Mouse (Mus musculus) MEL (cell line): Measurements from ENCODE around the gene Sf3b6. TPM values are rescaled to one million over a fixed set of nuclear protein-coding genes. Genes with fewer than 3 reads are reported as not detected.

ENCODE experiments used
- DNase-seq: peaks from one replicate; pipeline ENCODE4 v3.0.0; 2011; ENCODE audit warnings: low read depth, low spot score
- H3K27ac ChIP-seq: 2 replicates; pipeline ENCODE4 v1.5.1; 2012; ENCODE audit warnings: low read depth, mild to moderate bottlenecking, control low read depth, low read length, moderate library complexity; ENCODE audit not compliant: control insufficient read depth
- H3K27me3 ChIP-seq, 2 experiments: fragments of 150-350 bp in 1 of 2; sonication (generic) in 1 of 2; 2 replicates each; pipeline ENCODE4 v1.6.1; 2012; ENCODE audit warnings: low read length in 2 of 2, mild to moderate bottlenecking in 2 of 2, improper control_type of control experiment in 1 of 2, moderate library complexity in 1 of 2; ENCODE audit not compliant: insufficient read depth in 2 of 2, control insufficient read depth in 1 of 2
- H3K36me3 ChIP-seq, 2 experiments: 2 replicates each; pipeline ENCODE4 v1.6.1; 2012 to 2014; ENCODE audit warnings: low read length in 2 of 2, improper control_type of control experiment in 1 of 2, inconsistent platforms in 1 of 2, mild to moderate bottlenecking in 1 of 2; ENCODE audit not compliant: insufficient read depth in 2 of 2, control insufficient read depth in 1 of 2
- H3K4me1 ChIP-seq, 2 experiments: fragments of 150-350 bp in 1 of 2; sonication (generic) in 1 of 2; 2 replicates each; pipeline ENCODE4 v1.6.1; 2012; ENCODE audit warnings: low read length in 2 of 2, improper control_type of control experiment in 1 of 2, mild to moderate bottlenecking in 1 of 2; ENCODE audit not compliant: insufficient read depth in 2 of 2, control insufficient read depth in 1 of 2
- H3K4me3 ChIP-seq, 2 experiments: fragments of 150-350 bp in 1 of 2; sonication (generic) in 1 of 2; 2 replicates each; pipeline ENCODE4 v1.5.1; 2012; ENCODE audit warnings: low read depth in 2 of 2, low read length in 2 of 2, mild to moderate bottlenecking in 2 of 2, moderate library complexity in 2 of 2, control low read depth in 1 of 2, improper control_type of control experiment in 1 of 2; ENCODE audit not compliant: control insufficient read depth in 1 of 2, insufficient read depth in 1 of 2
- H3K79me2 ChIP-seq: 2 replicates; pipeline ENCODE4 v1.6.1; 2012; ENCODE audit warnings: mild to moderate bottlenecking, low read length, moderate library complexity; ENCODE audit not compliant: control insufficient read depth, poor library complexity, insufficient read depth
- H3K9ac ChIP-seq: 2 replicates; pipeline ENCODE4 v1.6.1; 2012; ENCODE audit warnings: low read depth, mild to moderate bottlenecking, control low read depth, low read length, moderate library complexity; ENCODE audit not compliant: control insufficient read depth, poor library complexity, severe bottlenecking
- H3K9me3 ChIP-seq: fragments of 150-350 bp; sonication (generic); replicated peaks from 2 replicates; pipeline ENCODE4 v1.6.1; 2012; ENCODE audit warnings: mild to moderate bottlenecking, low read length, improper control_type of control experiment, moderate library complexity; ENCODE audit not compliant: insufficient read depth
- BHLHE40 ChIP-seq: IDR thresholded peaks from 2 replicates; pipeline ENCODE4 v1.6.1; 2012; ENCODE audit warnings: low read depth, mild to moderate bottlenecking, inconsistent platforms, low read length, improper control_type of control experiment, borderline replicate concordance
- CHD2 ChIP-seq: IDR thresholded peaks from 2 replicates; pipeline ENCODE4 v1.6.1; 2011; ENCODE audit warnings: low read length, improper control_type of control experiment
- CTCF ChIP-seq, 3 experiments: IDR thresholded peaks in 2 of 3; conservative IDR thresholded peaks in 1 of 3; 2 replicates each; pipeline ENCODE4 v1.5.1; 2011 to 2012; ENCODE audit warnings: low read length in 3 of 3, low read depth in 2 of 3, mild to moderate bottlenecking in 2 of 3, improper control_type of control experiment in 1 of 3, inconsistent platforms in 1 of 3, mixed read lengths in 1 of 3, moderate library complexity in 1 of 3; ENCODE audit not compliant: control insufficient read depth in 1 of 3, insufficient read depth in 1 of 3, poor library complexity in 1 of 3, severe bottlenecking in 1 of 3
- ELF1 ChIP-seq: IDR thresholded peaks from 2 replicates; pipeline ENCODE4 v1.6.1; 2014; ENCODE audit warnings: low read depth, mild to moderate bottlenecking, inconsistent platforms, low read length, improper control_type of control experiment, moderate library complexity
- GABPA ChIP-seq: IDR thresholded peaks from 2 replicates; pipeline ENCODE4 v1.6.1; 2012; ENCODE audit warnings: low read depth, mild to moderate bottlenecking, inconsistent platforms, low read length, improper control_type of control experiment, moderate library complexity
- HCFC1 ChIP-seq: IDR thresholded peaks from 2 replicates; pipeline ENCODE4 v1.6.1; 2012; ENCODE audit warnings: low read depth, mild to moderate bottlenecking, inconsistent platforms, low read length, improper control_type of control experiment, moderate library complexity
- JUND ChIP-seq: IDR thresholded peaks from 2 replicates; pipeline ENCODE4 v1.6.1; 2011; ENCODE audit warnings: low read depth, mild to moderate bottlenecking, improper control_type of control experiment, low read length
- MAFK ChIP-seq: IDR thresholded peaks from 2 replicates; pipeline ENCODE4 v1.6.1; 2011; ENCODE audit warnings: low read depth, mild to moderate bottlenecking, low read length, improper control_type of control experiment, borderline replicate concordance
- MAX ChIP-seq: IDR thresholded peaks from 2 replicates; pipeline ENCODE4 v1.6.1; 2011; ENCODE audit warnings: low read length, improper control_type of control experiment
- MAZ ChIP-seq: IDR thresholded peaks from 2 replicates; pipeline ENCODE4 v1.6.1; 2012; ENCODE audit warnings: low read depth, mild to moderate bottlenecking, inconsistent platforms, low read length, improper control_type of control experiment
- MXI1 ChIP-seq: IDR thresholded peaks from 2 replicates; pipeline ENCODE4 v1.6.1; 2011; ENCODE audit warnings: mild to moderate bottlenecking, low read depth, low read length, improper control_type of control experiment
- MYC ChIP-seq: IDR thresholded peaks from 2 replicates; pipeline ENCODE4 v1.6.1; 2011; ENCODE audit warnings: low read depth, mild to moderate bottlenecking, low read length, improper control_type of control experiment, moderate library complexity
- NRF1 ChIP-seq: IDR thresholded peaks from 2 replicates; pipeline ENCODE4 v1.6.1; 2014; ENCODE audit warnings: low read depth, mild to moderate bottlenecking, inconsistent platforms, low read length, improper control_type of control experiment, moderate library complexity; ENCODE audit not compliant: poor library complexity, insufficient read depth, severe bottlenecking
- POLR2A ChIP-seq, 2 experiments: IDR thresholded peaks; 2 replicates each; pipeline ENCODE4 v1.6.1; 2011 to 2012; ENCODE audit warnings: low read length in 2 of 2, mild to moderate bottlenecking in 2 of 2, control low read depth in 1 of 2, improper control_type of control experiment in 1 of 2, low read depth in 1 of 2, moderate library complexity in 1 of 2; ENCODE audit not compliant: control insufficient read depth in 1 of 2, insufficient read depth in 1 of 2, poor library complexity in 1 of 2
- POLR2AphosphoS5 ChIP-seq: IDR thresholded peaks from 2 replicates; pipeline ENCODE4 v1.6.1; 2012; ENCODE audit warnings: low read depth, borderline replicate concordance, mild to moderate bottlenecking, inconsistent platforms, low read length, moderate library complexity, mixed read lengths
- RAD21 ChIP-seq: IDR thresholded peaks from 2 replicates; pipeline ENCODE4 v1.6.1; 2011; ENCODE audit warnings: mild to moderate bottlenecking, low read depth, low read length, improper control_type of control experiment
- SIN3A ChIP-seq: IDR thresholded peaks from 2 replicates; pipeline ENCODE4 v1.6.1; 2012; ENCODE audit warnings: low read length, improper control_type of control experiment, inconsistent platforms
- SMC3 ChIP-seq: IDR thresholded peaks from 2 replicates; pipeline ENCODE4 v1.6.1; 2011; ENCODE audit warnings: low read depth, low read length, improper control_type of control experiment
- TAL1 ChIP-seq: IDR thresholded peaks from 2 replicates; pipeline ENCODE4 v1.6.1; 2012; ENCODE audit warnings: mild to moderate bottlenecking, inconsistent platforms, low read length, moderate library complexity, mixed read lengths
- UBTF ChIP-seq: IDR thresholded peaks from 2 replicates; pipeline ENCODE4 v1.6.1; 2012; ENCODE audit warnings: low read depth, mild to moderate bottlenecking, inconsistent platforms, low read length, improper control_type of control experiment, moderate library complexity, borderline replicate concordance; ENCODE audit not compliant: insufficient read depth
- USF1 ChIP-seq: IDR thresholded peaks from 2 replicates; pipeline ENCODE4 v1.6.1; 2014; ENCODE audit warnings: low read depth, mild to moderate bottlenecking, inconsistent platforms, low read length, improper control_type of control experiment, moderate library complexity
- USF2 ChIP-seq, 2 experiments: IDR thresholded peaks; 2 replicates each; pipeline ENCODE4 v1.6.1; 2011 to 2012; ENCODE audit warnings: improper control_type of control experiment in 2 of 2, low read length in 2 of 2, borderline replicate concordance in 1 of 2, inconsistent platforms in 1 of 2, low read depth in 1 of 2, mild to moderate bottlenecking in 1 of 2; ENCODE audit not compliant: insufficient read depth in 1 of 2
- ZNF384 ChIP-seq: IDR thresholded peaks from 2 replicates; pipeline ENCODE4 v1.6.1; 2012; ENCODE audit warnings: low read depth, mild to moderate bottlenecking, inconsistent platforms, low read length, improper control_type of control experiment
- polyA plus RNA-seq, 2 experiments: library from polyadenylated mRNA; stranded (reverse) in 1 of 2; unstranded in 1 of 2; fragments of >175 nt in 1 of 2; fragments of >200 nt in 1 of 2; gene quantifications; 2 replicates each; pipeline versions ENCODE4 v1.2.1 to v1.2.4; 2012; ENCODE audit warnings: low replicate concordance in 2 of 2, low read depth in 1 of 2; ENCODE audit not compliant: insufficient read length in 2 of 2, insufficient read depth in 1 of 2, missing spikeins in 1 of 2
- total RNA-seq: library from RNA; depleted of rRNA; stranded (reverse); fragments of 300-350 nt; gene quantifications from 2 replicates; pipeline ENCODE4 v1.2.3, GENCODE M21; 2012

Sf3b6 gene
- total and polyA plus RNA-seq, 3 experiments = 163 to 186 TPM; not detected in 1

DNA sequence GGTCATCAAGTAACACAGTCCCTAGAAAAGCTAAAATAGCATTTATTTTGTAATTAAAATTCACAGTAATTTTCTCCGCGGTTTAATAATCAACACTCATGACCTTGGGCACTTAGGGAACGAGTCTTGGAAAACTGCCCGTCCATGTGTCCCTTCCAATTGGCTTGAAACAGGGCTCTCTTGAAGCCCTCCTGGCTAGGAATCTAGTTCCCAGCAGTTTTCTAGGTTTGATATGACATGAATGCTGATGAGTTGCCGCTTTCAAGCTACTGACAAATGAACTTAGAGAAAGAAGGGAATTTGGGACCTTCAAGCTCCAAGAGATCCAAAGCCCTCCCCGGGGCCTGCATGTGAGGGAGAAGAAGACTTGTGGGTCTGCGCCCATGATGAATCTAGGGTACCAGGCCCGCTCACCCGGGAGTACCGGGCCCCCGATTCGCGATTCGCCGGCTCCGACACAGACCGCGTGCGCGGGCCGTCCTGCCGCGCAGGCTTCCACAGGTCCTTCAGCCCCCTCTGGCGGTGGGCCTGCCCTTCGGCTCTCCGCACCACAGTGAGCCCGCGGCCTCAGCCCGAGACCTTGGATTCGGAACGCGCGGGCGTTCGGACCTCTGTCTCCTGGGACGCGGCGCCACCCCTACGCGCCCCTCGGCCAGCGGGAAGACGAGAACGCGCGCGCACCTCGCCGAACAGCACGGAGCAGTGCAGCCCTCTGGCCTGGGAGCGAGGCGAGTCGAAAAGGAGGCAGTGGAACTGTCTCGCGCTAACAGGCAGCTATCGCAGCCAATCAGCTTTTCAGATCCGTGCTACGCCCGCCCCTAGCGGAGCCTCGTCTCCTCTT lies 48.6 kb upstream of the Sf3b6 start, which contains the start of the genes Pfn4 and Fam228b (continued):
- TF ChIP-seq JUND = no peak
- TF ChIP-seq MXI1 = peak; percentile 77
- peak; percentile 46 to 80; a peak in 3 of 4 replicates for TF ChIP-seq POLR2A (IDR thresholded peaks at IDR 0.05; ENCODE audit: control insufficient read depth in 1 of 2, insufficient read depth in 1 of 2, low read depth in 1 of 2, low read length in 2 of 2, poor library complexity in 1 of 2)
- peak; percentile 69; the same call in 1 of the 2 replicates for TF ChIP-seq SIN3A

- peak overlapping the region; percentile 99 for H3K9ac ChIP-seq
- peak overlapping the region; percentile 83 to 93 for H3K4me3 ChIP-seq
- H3K27ac ChIP-seq = peak overlapping the region; percentile 83; the same call in 1 of the 2 replicates
- DNase-seq = no peak
- TF ChIP-seq UBTF (no peak), POLR2A (IDR thresholded peaks at IDR 0.05; ENCODE audit: control insufficient read depth in 1 of 2, insufficient read depth in 1 of 2, low read depth in 1 of 2, low read length in 2 of 2, poor library complexity in 1 of 2) (no peak; a peak in 1 of 4 replicates), BHLHE40 (no peak), MYC (no peak), RAD21 (no peak), CHD2 (no peak), ZNF384 (no peak), MAFK (no peak), CTCF (IDR thresholded peaks at IDR 0.05 in 2 of 3, conservative IDR thresholded peaks at IDR 0.05 in 1 of 3; ENCODE audit: control insufficient read depth in 1 of 3, insufficient read depth in 1 of 3, low read depth in 2 of 3, low read length in 3 of 3, poor library complexity in 1 of 3, severe bottlenecking in 1 of 3) (no peak), MAX (no peak), SMC3 (no peak), POLR2AphosphoS5 (no peak), USF2 (IDR thresholded peaks at IDR 0.05; ENCODE audit: borderline replicate concordance in 1 of 2, insufficient read depth in 1 of 2, low read depth in 1 of 2, low read length in 2 of 2) (no peak), NRF1 (no peak), MAZ (no peak), GABPA (no peak), TAL1 (no peak), HCFC1 (no peak), ELF1 (no peak), USF1 (no peak)
- H3K79me2 ChIP-seq = peaks cover 4% of the 10 kb centered on the region; the same call in 1 of the 2 replicates
- H3K9me3 ChIP-seq = no peaks in the 10 kb centered on the region
- no peaks in the 10 kb centered on the region for H3K27me3 ChIP-seq
- peaks cover 0 to 3% of the 10 kb centered on the region in 2 experiments; a peak in 3 of 4 replicates for H3K4me1 ChIP-seq
- peaks cover 0 to 7% of the 10 kb centered on the region in 2 experiments; a peak in 2 of 4 replicates for H3K36me3 ChIP-seq
Observed at GRCm38 (mm10) chr12:4769333-4769723, 48.0 kb upstream of the Sf3b6 start.
